Mouse (Mus musculus) kidney, adult 2 months (tissue): ENCODE measurements around the gene Gramd1b. TPM values are rescaled to one million over a fixed set of nuclear protein-coding genes. Genes with fewer than 3 reads are reported as not detected.

Experiments
- DNase-seq: peaks from one replicate; pipeline ENCODE4 v3.0.0; 2021
- H3K27ac ChIP-seq: fragments of 200-500 bp; 2 replicates; pipeline ENCODE4 v1.5.1; 2012; ENCODE audit warnings: low read depth, low read length, control low read depth, inconsistent platforms; ENCODE audit not compliant: insufficient read depth
- H3K27me3 ChIP-seq: fragments of 200-500 bp; replicated peaks from 2 replicates; pipeline ENCODE4 v1.6.1; 2012; ENCODE audit warnings: mild to moderate bottlenecking, moderate library complexity, low read length, inconsistent platforms; ENCODE audit not compliant: control insufficient read depth, insufficient read depth
- H3K36me3 ChIP-seq: fragments of 200-500 bp; 2 replicates; pipeline ENCODE4 v1.6.1; 2012; ENCODE audit warnings: mild to moderate bottlenecking, moderate library complexity, low read length, inconsistent platforms; ENCODE audit not compliant: control insufficient read depth, insufficient read depth
- H3K4me1 ChIP-seq: fragments of 200-500 bp; 2 replicates; pipeline ENCODE4 v1.6.1; 2011; ENCODE audit warnings: low read length; ENCODE audit not compliant: control insufficient read depth, insufficient read depth
- H3K4me3 ChIP-seq: fragments of 200-500 bp; 2 replicates; pipeline ENCODE4 v1.5.1; 2011; ENCODE audit warnings: mild to moderate bottlenecking, low read depth, low read length, control low read depth; ENCODE audit not compliant: insufficient read depth
- CTCF ChIP-seq: fragments of 200-500 bp; conservative IDR thresholded peaks from 2 replicates; pipeline ENCODE4 v1.5.1; 2011; ENCODE audit warnings: low read depth, mild to moderate bottlenecking, control low read depth, low read length, moderate library complexity, mixed read lengths; ENCODE audit not compliant: insufficient read depth, insufficient read length
- POLR2A ChIP-seq: fragments of 200-500 bp; IDR thresholded peaks from one replicate; pipeline ENCODE4 v1.6.1; 2011; ENCODE audit warnings: low read depth, low read length, control low read depth
- WGBS: fragments of 180-500 bp; shearing (Covaris S2); methylation state at CpG from one replicate; pipeline ENCODE4 v1.1.7; 2018; 5-methylcytosine and 5-hydroxymethylcytosine counted together
- polyA plus RNA-seq: library from polyadenylated mRNA; depleted of rRNA; stranded (reverse); fragments of >200 nt; gene quantifications from 2 replicates; pipeline ENCODE4 v1.2.3, GENCODE M21; 2012

The Gramd1b gene
- polyA plus RNA-seq, 1 experiment: 210 TPM

GRCm38 (mm10) chr9:40559646-40560045, 28.5 kb upstream of the Gramd1b start:
- Histone ChIP-seq H3K36me3 (no peaks in the 10 kb centered on the region), H3K4me1 (no peaks in the 10 kb centered on the region), H3K27ac (no peak overlapping the region), H3K27me3 (no peaks in the 10 kb centered on the region), H3K4me3 (no peak overlapping the region)
- WGBS: 80% methylated on average over 7 of the region's 7 CpGs
- no peak for TF ChIP-seq CTCF
- TF ChIP-seq POLR2A: no peak
- no peak for DNase-seq

DNA sequence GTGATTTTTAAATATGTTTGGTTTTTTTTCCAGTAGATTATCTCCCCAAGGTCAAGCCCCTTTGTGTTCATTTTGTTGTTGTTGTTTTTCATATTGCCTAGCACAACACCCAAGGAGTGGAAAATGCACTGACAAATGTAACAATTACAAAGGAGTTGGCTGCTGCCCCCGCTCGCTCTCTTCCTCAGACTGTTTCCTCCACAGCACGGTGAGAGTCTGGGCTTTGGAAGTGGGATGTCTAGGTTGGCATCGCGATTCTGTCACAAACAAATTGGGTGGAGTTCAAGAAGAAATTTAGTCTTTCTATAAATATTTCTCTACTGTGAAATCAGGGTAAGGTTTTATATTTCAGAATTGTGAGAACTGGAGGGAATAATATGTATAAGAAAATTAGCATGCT, 26.6 kb upstream of the Gramd1b start:
- TF ChIP-seq CTCF: no peak
- no peak for TF ChIP-seq POLR2A
- no peak for DNase-seq

DNA sequence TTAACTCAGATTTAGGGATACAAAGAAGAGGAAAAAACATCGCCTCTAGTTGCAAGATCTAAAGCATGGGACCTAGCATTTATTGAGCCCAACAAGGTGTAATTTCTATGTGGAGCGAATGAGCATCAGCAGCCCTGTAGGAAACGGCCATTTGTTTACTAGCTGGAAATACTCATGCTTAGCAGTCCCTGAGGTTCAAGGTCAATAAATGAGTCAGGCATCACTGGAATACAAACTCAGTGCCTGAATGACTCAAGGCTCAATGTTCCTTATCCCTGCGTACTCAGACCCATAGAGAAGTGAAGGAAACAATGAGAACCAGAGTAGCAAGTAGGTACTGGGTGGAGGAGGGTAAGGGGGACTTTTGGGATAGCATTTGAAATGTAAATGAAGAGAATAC, 25.2 kb upstream of the Gramd1b start:
- 54% methylated on average over 4 of the region's 4 CpGs for WGBS
- no peak for DNase-seq
- no peak overlapping the region for H3K4me3 ChIP-seq
- H3K36me3 ChIP-seq: no peaks in the 10 kb centered on the region
- TF ChIP-seq CTCF (no peak), POLR2A (no peak)
- H3K27ac ChIP-seq: no peak overlapping the region
- H3K4me1 ChIP-seq: no peaks in the 10 kb centered on the region; the same call in 1 of the 2 replicates
- H3K27me3 ChIP-seq: no peaks in the 10 kb centered on the region

More for the DNA sequence above, 26.6 kb upstream of the Gramd1b start:
- Histone ChIP-seq H3K36me3 (no peaks in the 10 kb centered on the region), H3K4me1 (no peaks in the 10 kb centered on the region), H3K27me3 (no peaks in the 10 kb centered on the region), H3K27ac (no peak overlapping the region), H3K4me3 (no peak overlapping the region)
- 85% methylated on average over 5 of the region's 5 CpGs for WGBS

GRCm38 (mm10) chr9:40555243-40555642, 24.1 kb upstream of the Gramd1b start:
- no peaks in the 10 kb centered on the region for H3K27me3 ChIP-seq
- no peak for TF ChIP-seq CTCF
- TF ChIP-seq POLR2A: no peak
- 65% methylated on average over 5 of the region's 5 CpGs for WGBS
- H3K27ac ChIP-seq: no peak overlapping the region
- no peaks in the 10 kb centered on the region; the same call in 1 of the 2 replicates for H3K4me1 ChIP-seq
- no peaks in the 10 kb centered on the region for H3K36me3 ChIP-seq
- DNase-seq: no peak
- H3K4me3 ChIP-seq: no peak overlapping the region

DNA sequence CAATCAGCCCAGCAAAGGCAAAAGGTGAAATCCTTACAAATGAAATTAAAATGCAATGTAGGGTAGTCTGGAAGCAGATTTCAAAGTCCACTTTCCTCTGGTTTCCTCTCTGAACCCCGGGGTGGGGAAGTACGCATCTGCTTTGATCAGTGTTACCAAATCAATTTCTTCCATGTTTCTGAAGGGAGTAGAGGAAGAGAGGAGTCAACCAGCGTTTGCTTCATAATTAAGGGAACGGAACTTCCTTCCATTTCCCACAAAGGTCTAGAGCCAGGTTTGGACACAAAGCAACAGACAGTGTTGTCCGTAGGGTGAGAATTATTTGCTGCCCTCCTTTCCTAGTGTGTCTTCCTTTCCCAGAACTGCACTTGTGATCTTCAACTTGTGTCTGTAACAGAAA, 16.7 kb upstream of the Gramd1b start:
- 73% methylated on average over 5 of the region's 5 CpGs for whole genome bisulfite sequencing
- no peak overlapping the region for H3K4me3 ChIP-seq
- H3K27me3 ChIP-seq: no peaks in the 10 kb centered on the region
- TF ChIP-seq POLR2A (no peak), CTCF (no peak)
- no peak overlapping the region for H3K27ac ChIP-seq
- H3K4me1 ChIP-seq: no peaks in the 10 kb centered on the region; the same call in 1 of the 2 replicates
- DNase-seq: no peak
- H3K36me3 ChIP-seq: no peaks in the 10 kb centered on the region

GRCm38 (mm10) chr9:40545193-40545592, 14.0 kb upstream of the Gramd1b start:
- H3K4me3 ChIP-seq: no peak overlapping the region
- 85% methylated on average over 6 of the region's 6 CpGs for WGBS
- H3K4me1 ChIP-seq: no peaks in the 10 kb centered on the region
- H3K27me3 ChIP-seq: no peaks in the 10 kb centered on the region
- DNase-seq: no peak
- TF ChIP-seq POLR2A: no peak
- TF ChIP-seq CTCF: no peak
- no peak overlapping the region for H3K27ac ChIP-seq
- no peaks in the 10 kb centered on the region for H3K36me3 ChIP-seq

- Histone ChIP-seq H3K36me3 (no peaks in the 10 kb centered on the region), H3K4me1 (no peaks in the 10 kb centered on the region), H3K27me3 (no peaks in the 10 kb centered on the region), H3K4me3 (no peak overlapping the region), H3K27ac (no peak overlapping the region)
- TF ChIP-seq POLR2A (no peak), CTCF (no peak)
- DNase-seq: no peak
- 77% methylated on average over 8 of the region's 8 CpGs for WGBS
Observed at GRCm38 (mm10) chr9:40539588-40540140, 8.5 kb upstream of the Gramd1b start.
